Mouse (Mus musculus) limb, embryonic 11.5 days (tissue): ENCODE data around the gene Mfsd4b1. TPM values are rescaled to one million over a fixed set of nuclear protein-coding genes. Genes with fewer than 3 reads are reported as not detected.

Source experiments
- ATAC-seq: fragments of 200-750 bp; cut with Nextera tagmentation; 2 replicates; pipeline ENCODE4 v1.8.0; 2017; ENCODE audit warnings: low read depth; ENCODE audit not compliant: insufficient number of reproducible peaks, low FRiP score, low TSS enrichment
- DNase-seq: peaks from one replicate; pipeline ENCODE4 v3.0.0-alpha.2; 2015; ENCODE audit warnings: low spot score
- H3K27ac ChIP-seq: fragments of 300-500 bp; sonication (generic); replicated peaks from 2 replicates; pipeline ENCODE4 v1.5.1; 2014; ENCODE audit warnings: low read depth, mild to moderate bottlenecking, low read length
- H3K27me3 ChIP-seq: fragments of 300-500 bp; sonication (generic); 2 replicates; pipeline ENCODE4 v1.6.1; 2014; ENCODE audit warnings: mild to moderate bottlenecking, low read length, mixed read lengths; ENCODE audit not compliant: control insufficient read depth, insufficient read depth
- H3K36me3 ChIP-seq: fragments of 300-500 bp; sonication (generic); 2 replicates; pipeline ENCODE4 v1.6.1; 2014; ENCODE audit warnings: mild to moderate bottlenecking, low read length, moderate library complexity, mixed read lengths; ENCODE audit not compliant: control insufficient read depth, insufficient read depth
- H3K4me1 ChIP-seq: fragments of 300-500 bp; sonication (generic); 2 replicates; pipeline ENCODE4 v1.6.1; 2014; ENCODE audit warnings: low read length, mixed read lengths; ENCODE audit not compliant: control insufficient read depth, insufficient read depth
- H3K4me2 ChIP-seq: fragments of 300-500 bp; sonication (generic); 2 replicates; pipeline ENCODE4 v1.6.1; 2014; ENCODE audit warnings: low read depth, mild to moderate bottlenecking, moderate library complexity; ENCODE audit not compliant: severe bottlenecking
- H3K4me3 ChIP-seq: fragments of 300-500 bp; sonication (generic); 2 replicates; pipeline ENCODE4 v1.5.1; 2014; ENCODE audit warnings: low read depth, low read length
- H3K9ac ChIP-seq: fragments of 300-500 bp; sonication (generic); 2 replicates; pipeline ENCODE4 v1.6.1; 2014; ENCODE audit warnings: mild to moderate bottlenecking, low read length
- H3K9me3 ChIP-seq: fragments of 300-500 bp; sonication (generic); 2 replicates; pipeline ENCODE4 v1.6.1; 2016; ENCODE audit warnings: low read length; ENCODE audit not compliant: control insufficient read depth
- WGBS: fragments of 180-500 bp; shearing (Covaris S2); extraction: QIAGEN DNeasy Blood & Tissue Kit; methylation state at CpG from one replicate; pipeline ENCODE4 v1.1.7; 2014; 5-methylcytosine and 5-hydroxymethylcytosine counted together
- polyA plus RNA-seq: library from polyadenylated mRNA; unstranded; fragments of >200 nt; fragmentation: Nextera tagmentation; extraction: Ambion mirVana; gene quantifications from 2 replicates; pipeline ENCODE4 v1.2.1, GENCODE M21; 2014

Mfsd4b1 gene
- 0.23 and 0.44 TPM in 2 replicates for polyA plus RNA-seq

DNA sequence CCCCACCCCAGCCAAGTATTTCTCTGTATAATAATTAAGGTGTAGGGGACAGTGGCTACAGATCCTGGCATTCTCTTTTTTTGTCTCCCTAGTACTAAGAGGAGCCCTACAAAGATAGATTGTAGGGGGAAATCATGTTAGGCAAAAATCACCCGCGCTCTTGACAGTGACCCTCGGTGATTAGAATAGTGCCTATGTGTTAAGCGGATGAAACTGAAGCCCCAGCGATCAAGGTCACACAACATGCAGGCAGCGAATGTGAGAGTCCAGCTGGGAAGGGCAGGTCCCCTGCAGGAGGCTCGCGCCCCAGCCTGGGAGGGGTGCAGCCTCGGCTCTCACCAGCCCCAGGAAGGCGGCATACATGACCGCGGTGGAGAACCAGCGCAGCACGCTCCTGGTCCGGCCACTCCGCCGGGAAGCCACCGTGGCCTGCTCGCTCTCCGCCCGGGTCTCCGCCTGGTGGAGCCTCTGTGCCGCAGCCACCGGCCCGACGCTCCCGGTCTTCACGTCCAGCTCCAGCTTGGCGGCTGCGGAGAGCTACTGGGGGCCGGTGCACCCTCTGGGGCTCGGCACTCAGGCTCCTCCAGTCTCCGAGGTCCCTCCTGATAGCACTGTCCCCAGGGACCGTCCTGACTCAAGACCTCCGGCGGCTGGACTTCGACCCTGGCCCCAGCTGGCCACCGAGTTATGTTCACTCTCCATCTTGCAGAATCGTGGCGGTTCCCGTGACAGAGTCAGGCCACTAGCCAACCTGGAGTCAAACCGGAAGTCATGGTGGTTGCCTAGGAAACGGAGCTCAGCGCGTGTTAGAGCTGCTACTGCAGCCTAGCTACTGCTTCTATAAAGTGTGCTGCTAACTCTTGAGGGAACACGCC, at the start of gene Mfsd4b1:
Mfsd4b1 (minus strand) TSS at position 715 of the 875 bp plus-strand sequence.
- 2% methylated on average over 41 of the region's 46 CpGs for WGBS
- Histone ChIP-seq H3K27me3 (no peaks in the 10 kb centered on the region), H3K4me2 (peak within 1 kb of the TSS; percentile 95), H3K9ac (peak within 1 kb of the TSS; percentile 69), H3K4me1 (no peaks in the 10 kb centered on the region; the same call in 1 of the 2 replicates), H3K36me3 (no peaks in the 10 kb centered on the region), H3K4me3 (peak within 1 kb of the TSS; percentile 63), H3K27ac (peak within 1 kb of the TSS; percentile 59; the same call in 1 of the 2 replicates), H3K9me3 (no peaks in the 10 kb centered on the region)
- ATAC-seq (peak; percentile 93), DNase-seq (peak; percentile 92)

DNA sequence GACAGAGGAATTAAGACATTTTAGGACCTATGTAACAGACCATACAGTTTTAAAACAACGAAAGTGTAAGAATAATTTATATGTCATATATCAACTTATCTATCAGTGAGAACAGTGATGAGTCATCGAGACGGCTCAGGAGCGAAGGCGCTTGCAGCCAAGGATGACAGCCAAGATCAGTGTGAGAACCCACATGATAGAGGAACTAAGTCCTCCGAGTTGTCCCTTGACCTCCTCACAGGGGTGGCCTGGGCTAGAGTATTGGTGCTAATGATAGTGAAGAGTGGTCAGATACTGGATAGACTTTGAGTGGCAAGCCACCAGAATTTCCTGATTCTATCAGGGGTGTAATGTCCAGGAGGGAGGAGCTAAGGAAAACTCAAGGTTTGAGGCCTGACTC, 48.5 kb upstream of the Mfsd4b1 start:
- DNase-seq (no peak), ATAC-seq (no peak)
- H3K9ac ChIP-seq = no peak overlapping the region
- H3K27me3 ChIP-seq = no peaks in the 10 kb centered on the region
- H3K27ac ChIP-seq = no peak overlapping the region
- no peaks in the 10 kb centered on the region for H3K4me1 ChIP-seq
- WGBS = 90% methylated on average over 6 of the region's 6 CpGs
- no peaks in the 10 kb centered on the region for H3K9me3 ChIP-seq
- H3K36me3 ChIP-seq = no peaks in the 10 kb centered on the region
- no peak overlapping the region for H3K4me2 ChIP-seq
- H3K4me3 ChIP-seq = no peak overlapping the region

DNA sequence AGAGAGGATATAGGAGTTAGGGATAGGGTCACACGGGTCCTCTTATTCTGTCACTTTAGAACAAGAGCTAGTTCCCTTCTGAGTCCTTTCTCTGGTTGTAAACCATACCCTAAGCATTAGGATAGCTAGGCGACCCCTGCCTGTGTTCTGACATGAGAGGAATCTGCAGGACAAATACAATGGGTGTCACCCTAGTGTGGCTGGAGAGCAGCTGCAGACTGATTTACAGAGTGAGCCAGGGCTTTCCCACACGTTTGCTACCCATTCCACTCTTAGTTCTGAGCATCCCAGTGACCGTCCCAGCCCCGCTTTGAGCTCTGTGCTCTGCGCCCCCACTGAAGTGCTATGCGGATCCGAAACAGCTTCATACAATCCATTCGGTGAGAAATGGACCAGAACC, 45.6 kb upstream of the Mfsd4b1 start:
- H3K36me3 ChIP-seq = no peaks in the 10 kb centered on the region
- H3K4me1 ChIP-seq = 0 out of 2 replicates have a peak, but pooled peaks cover 3% of the 10 kb centered on the region
- 72% methylated on average over 9 of the region's 9 CpGs for WGBS
- H3K27me3 ChIP-seq = no peaks in the 10 kb centered on the region
- ATAC-seq (no peak), DNase-seq (no peak)
- H3K9me3 ChIP-seq = no peaks in the 10 kb centered on the region
- H3K4me3 ChIP-seq = no peak overlapping the region
- H3K9ac ChIP-seq = no peak overlapping the region
- no peak overlapping the region for H3K4me2 ChIP-seq
- H3K27ac ChIP-seq = no peak overlapping the region

DNA sequence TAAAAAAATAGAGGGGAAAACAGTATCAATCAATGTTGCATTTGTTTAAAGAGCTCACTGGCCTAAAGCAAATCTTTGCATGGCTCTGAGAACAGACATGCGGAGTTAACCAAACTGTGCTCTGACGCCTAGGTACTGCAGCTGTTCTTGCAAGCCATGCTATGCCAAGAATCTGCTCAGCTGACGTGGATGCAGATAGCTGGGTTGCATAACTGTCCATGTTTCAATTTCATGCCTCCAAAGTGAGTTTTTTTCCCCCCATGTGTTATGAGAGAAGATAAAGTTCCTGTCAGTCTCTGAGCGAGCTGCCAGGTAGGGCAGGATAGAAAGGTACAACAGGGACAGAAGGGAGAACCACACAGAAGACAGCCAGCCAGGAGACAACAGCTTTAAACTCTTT, 44.2 kb upstream of the Mfsd4b1 start:
- 59% methylated on average over 4 of the region's 4 CpGs for WGBS
- Histone ChIP-seq H3K27me3 (no peaks in the 10 kb centered on the region), H3K27ac (no peak overlapping the region), H3K36me3 (no peaks in the 10 kb centered on the region), H3K4me2 (no peak overlapping the region), H3K9ac (no peak overlapping the region), H3K4me1 (peaks cover 8% of the 10 kb centered on the region; the same call in 1 of the 2 replicates), H3K9me3 (no peaks in the 10 kb centered on the region), H3K4me3 (no peak overlapping the region)
- no peak for DNase-seq
- no peak for ATAC-seq

GRCm38 (mm10) chr10:40068595-40068994, 43.5 kb upstream of the Mfsd4b1 start:
- Histone ChIP-seq H3K4me2 (no peak overlapping the region), H3K36me3 (no peaks in the 10 kb centered on the region), H3K9ac (no peak overlapping the region), H3K27me3 (no peaks in the 10 kb centered on the region), H3K27ac (no peak overlapping the region), H3K4me3 (no peak overlapping the region), H3K9me3 (no peaks in the 10 kb centered on the region), H3K4me1 (peaks cover 8% of the 10 kb centered on the region; the same call in 1 of the 2 replicates)
- no peak for ATAC-seq
- DNase-seq = no peak
- WGBS = 78% methylated on average over 10 of the region's 10 CpGs

DNA sequence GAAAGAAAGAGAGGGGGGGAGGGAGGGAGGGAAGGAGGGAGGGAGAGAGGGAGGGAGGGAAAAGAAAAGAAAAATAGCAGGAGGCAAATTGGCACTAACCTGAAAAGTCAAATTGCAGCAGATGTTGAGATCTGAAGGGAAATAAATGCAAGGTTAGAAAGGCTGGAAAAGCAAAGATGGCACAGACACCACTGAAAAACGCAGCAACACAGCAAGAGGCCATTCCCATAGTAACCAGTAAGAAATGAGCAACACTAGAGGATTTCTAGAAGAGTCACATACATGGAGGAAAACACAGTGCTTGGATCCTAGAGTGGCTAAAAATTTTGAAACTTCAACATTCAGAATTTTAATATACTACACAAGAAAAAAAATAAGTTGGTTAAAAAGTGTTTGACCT, 42.5 kb upstream of the Mfsd4b1 start:
- Histone ChIP-seq H3K27ac (no peak overlapping the region), H3K9ac (no peak overlapping the region), H3K4me2 (no peak overlapping the region), H3K27me3 (no peaks in the 10 kb centered on the region), H3K9me3 (no peaks in the 10 kb centered on the region), H3K4me1 (peaks cover 8% of the 10 kb centered on the region; the same call in 1 of the 2 replicates), H3K36me3 (no peaks in the 10 kb centered on the region), H3K4me3 (no peak overlapping the region)
- 61% methylated on average over 1 of the region's 1 CpGs for WGBS
- DNase-seq = no peak
- ATAC-seq = no peak

DNA sequence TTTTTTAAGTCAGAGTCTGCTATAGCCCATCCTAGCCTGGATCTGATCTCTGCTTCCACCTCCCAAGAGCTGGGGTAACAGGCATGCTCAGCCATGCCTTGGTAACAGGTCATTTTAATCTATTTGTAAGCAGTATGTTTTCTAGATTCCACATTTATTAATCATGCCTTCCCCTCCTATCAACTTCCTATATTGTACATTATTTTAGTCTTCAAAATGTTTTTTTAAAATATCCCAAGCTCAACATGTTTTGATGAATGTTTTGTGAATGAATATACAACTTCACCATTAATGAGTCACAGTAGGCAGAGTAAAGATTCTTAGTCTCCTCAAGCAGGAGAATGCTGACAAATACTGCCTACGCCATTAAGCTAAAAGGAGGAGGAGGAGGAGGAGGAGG, 42.0 kb upstream of the Mfsd4b1 start:
- no peaks in the 10 kb centered on the region for H3K36me3 ChIP-seq
- peaks cover 8% of the 10 kb centered on the region; the same call in 1 of the 2 replicates for H3K4me1 ChIP-seq
- H3K27ac ChIP-seq = no peak overlapping the region
- H3K4me2 ChIP-seq = no peak overlapping the region
- no peak overlapping the region for H3K9ac ChIP-seq
- H3K4me3 ChIP-seq = no peak overlapping the region
- H3K9me3 ChIP-seq = no peaks in the 10 kb centered on the region
- ATAC-seq (no peak), DNase-seq (no peak)
- H3K27me3 ChIP-seq = no peaks in the 10 kb centered on the region
- WGBS = no CpG with 5 or more reads among the region's 1 CpGs

- H3K4me2 ChIP-seq = no peak overlapping the region
- DNase-seq = no peak
- no peak for ATAC-seq
- H3K36me3 ChIP-seq = no peaks in the 10 kb centered on the region
- 28% methylated on average over 3 of the region's 3 CpGs for whole genome bisulfite sequencing
- H3K4me3 ChIP-seq = no peak overlapping the region
- peak overlapping the region; percentile 25; the same call in 1 of the 2 replicates for H3K27ac ChIP-seq
- H3K9me3 ChIP-seq = no peaks in the 10 kb centered on the region
- peaks cover 8% of the 10 kb centered on the region; the same call in 1 of the 2 replicates for H3K4me1 ChIP-seq
- H3K27me3 ChIP-seq = no peaks in the 10 kb centered on the region
- H3K9ac ChIP-seq = no peak overlapping the region
Measured at GRCm38 (mm10) chr10:40065357-40065756, 40.3 kb upstream of the Mfsd4b1 start.
